Mouse (Mus musculus) megakaryocyte, adult 5-6 weeks (primary cell): ENCODE measurements around the gene Kbtbd8. TPM values are rescaled to one million over a fixed set of nuclear protein-coding genes. Genes with fewer than 3 reads are reported as not detected.

Source experiments
- ATAC-seq: 2 replicates; pipeline ENCODE4 v1.8.0; 2016; ENCODE audit warnings: mild to moderate bottlenecking, inconsistent platforms; ENCODE audit not compliant: poor library complexity, severe bottlenecking
- total RNA-seq, 2 experiments: library from RNA; stranded (forward) in 1 of 2; stranded (reverse) in 1 of 2; fragments of 153-499, 151-499 nt in 1 of 2; fragments of 221-1000, 200-1000 nt in 1 of 2; gene quantifications; 2 replicates each; pipeline versions ENCODE4 v1.2.3 to v1.2.4; 2015 to 2017

Kbtbd8 gene
- total RNA-seq, 2 experiments from 2014 or later, result 4.6 to 6.0 TPM

GRCm38 (mm10) chr6:95167668-95168227 is 50.7 kb downstream of the Kbtbd8 start:
- ATAC-seq, result no peak

- ATAC-seq, result no peak
Measured at GRCm38 (mm10) chr6:95169411-95169810, 52.4 kb downstream of the Kbtbd8 start.

GRCm38 (mm10) chr6:95174311-95175143 is 57.5 kb downstream of the Kbtbd8 start:
- no peak for ATAC-seq

Other genes with a start within 250 kb of the Kbtbd8 start
- gene Gm10234, start 204.9 kb downstream of the Kbtbd8 start, total RNA-seq (2015), result not detected in 2 replicates
- not detected in 2 replicates for gene Gm10234, start 204.9 kb downstream of the Kbtbd8 start, total RNA-seq (2017)